Mouse (Mus musculus) heart, adult 8-10 months (tissue): ENCODE data around the gene Cds2. TPM values are rescaled to one million over a fixed set of nuclear protein-coding genes. Genes with fewer than 3 reads are reported as not detected.

Experiments
- total RNA-seq, 4 experiments: library from RNA; stranded (reverse); gene quantifications; 2 replicates each; pipeline ENCODE4 v1.2.4; 2022

Cds2 gene
- total RNA-seq, 4 experiments from 2014 or later, result 79.2 to 97.9 (median 83.9) TPM

Other genes with a start within 250 kb of the Cds2 start
- gene Rassf2, start 232.9 kb upstream of the Cds2 start, total RNA-seq, result 1 to 10 TPM; 4.1 to 7.7 (median 6.6) TPM
- gene Slc23a2, start 118.0 kb upstream of the Cds2 start, total RNA-seq, result 10 to 100 TPM; 14.5 to 19.5 (median 16.1) TPM
- gene Tmem230, start 15.3 kb upstream of the Cds2 start, total RNA-seq, result 10 to 100 TPM; 25.1 to 29.2 (median 26.2) TPM
- 10 to 100 TPM; 33.1 to 42.6 (median 38.3) TPM for gene Pcna, start 9.8 kb upstream of the Cds2 start, total RNA-seq
- under 1 TPM; 0.08 to 0.22 (median 0.09) TPM for gene Prokr2, start 122.3 kb downstream of the Cds2 start, total RNA-seq